Comparison of ENCODE assay signal across 8 mouse cellular contexts in the genomic region with DNA sequence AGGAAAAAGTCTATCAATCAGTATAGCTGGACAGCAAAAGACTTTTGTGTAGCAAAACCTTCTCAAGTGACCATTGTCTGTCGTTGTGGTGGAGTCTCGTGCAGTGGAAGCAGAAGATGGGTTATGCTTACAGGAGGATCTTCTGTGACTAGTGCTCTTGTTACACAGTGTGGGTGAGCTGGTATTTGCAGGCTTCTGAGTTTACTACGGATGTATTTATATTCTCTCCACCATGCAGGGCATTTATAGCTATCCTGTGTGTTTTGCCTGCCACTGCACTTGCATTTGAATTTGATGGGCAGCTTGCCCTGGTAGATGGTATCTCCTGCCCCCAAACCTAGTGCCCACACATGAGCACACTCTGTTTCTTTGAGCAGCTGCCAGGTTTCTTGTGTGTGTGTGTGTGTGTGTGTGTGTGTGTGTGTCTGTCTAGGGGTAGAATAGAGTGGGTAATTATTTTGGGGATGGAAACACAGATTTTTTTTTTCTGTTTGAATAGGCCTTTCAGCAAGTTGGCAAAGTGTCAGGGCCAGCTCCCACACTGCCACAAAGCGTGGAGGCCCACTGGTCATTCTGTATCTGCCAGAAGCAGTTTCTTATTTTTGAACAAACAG.
DNase-seq lines count a peak whose midpoint lies in the region; ATAC-seq and TF ChIP-seq lines count a peak whose summit lies in the region.
"Had no signal": no experiment of that assay in that cellular context is flagged by ENCODE, and none has a peak within 500 bp of the region (broad histone marks: within the 10 kb centered on the region; RNA-seq: fewer than 3 reads in every experiment).

No protein-coding gene starts in this region.

- H3K36me3 ChIP-seq in hindbrain, embryonic 15.5 days = no peaks in the 10 kb centered on the region
- H3K36me3 ChIP-seq in intestine, postnatal 0 days (ENCODE audit: control insufficient read depth, insufficient read depth) = 0 out of 2 replicates have a peak, but pooled peaks cover 2% of the 10 kb centered on the region
- H3K36me3 ChIP-seq: liver, embryonic 13.5 days had no signal

- no peak overlapping the region for H3K4me3 ChIP-seq in hindbrain, embryonic 15.5 days
- H3K4me3 ChIP-seq in intestine, postnatal 0 days (ENCODE audit: low read depth, low read length) = no peak overlapping the region
- H3K4me3 ChIP-seq: liver, embryonic 13.5 days had no signal

- WGBS in hindbrain, embryonic 15.5 days = 37% methylated on average over 4 of the region's 4 CpGs
- WGBS in intestine, postnatal 0 days = 68% methylated on average over 4 of the region's 4 CpGs

- H3K4me2 ChIP-seq in hindbrain, embryonic 15.5 days = no peak overlapping the region
- no peak overlapping the region for H3K4me2 ChIP-seq in intestine, postnatal 0 days (replicated peaks; ENCODE audit: low read depth)
- H3K4me2 ChIP-seq: liver, embryonic 13.5 days had no signal

- peak; percentile 63 for ATAC-seq in hindbrain, embryonic 15.5 days (ENCODE audit: low FRiP score, low read depth)
- ATAC-seq in intestine, postnatal 0 days = no peak
- ATAC-seq in inflammation-experienced regulatory T-cells, adult 6 months = no peak

- H3K27ac ChIP-seq in hindbrain, embryonic 15.5 days (replicated peaks) = peak overlapping the region; percentile 61
- no peak overlapping the region for H3K27ac ChIP-seq in intestine, postnatal 0 days (ENCODE audit: low read depth, low read length)
- H3K27ac ChIP-seq: liver, embryonic 13.5 days had no signal

- no peak overlapping the region for H3K9ac ChIP-seq in hindbrain, embryonic 15.5 days
- no peak overlapping the region for H3K9ac ChIP-seq in intestine, postnatal 0 days (ENCODE audit: low read depth, low read length)
- H3K9ac ChIP-seq: liver, embryonic 13.5 days had no signal

- H3K9me3 ChIP-seq in hindbrain, embryonic 15.5 days = peaks cover 7% of the 10 kb centered on the region; the same call in 1 of the 2 replicates
- no peaks in the 10 kb centered on the region for H3K9me3 ChIP-seq in intestine, postnatal 0 days (ENCODE audit: control insufficient read depth)
- H3K9me3 ChIP-seq: liver, embryonic 13.5 days had no signal

- peak; percentile 16 for DNase-seq in MN1 (ENCODE audit: low spot score)
- DNase-seq in brain, embryonic 18.5 days (ENCODE audit: low read depth, low spot score) = peak; percentile 50
- DNase-seq in left cerebral cortex, postnatal 36 days (ENCODE audit: low spot score in 2 of 2) = peak; percentile 39 to 44
- no peak for DNase-seq in urinary bladder, adult 18-20 months (ENCODE audit: low spot score in 2 of 2)
- DNase-seq: liver, embryonic 13.5 days had no signal

- TF ChIP-seq CTCF in intestine, postnatal 0 days (IDR thresholded peaks at IDR 0.05; ENCODE audit: low read depth) = no peak

- H3K27me3 ChIP-seq in hindbrain, embryonic 15.5 days = no peaks in the 10 kb centered on the region
- no peaks in the 10 kb centered on the region for H3K27me3 ChIP-seq in intestine, postnatal 0 days (replicated peaks; ENCODE audit: control insufficient read depth, insufficient read depth, low read length)
- H3K27me3 ChIP-seq: liver, embryonic 13.5 days had no signal

- peaks cover 28% of the 10 kb centered on the region for H3K4me1 ChIP-seq in hindbrain, embryonic 15.5 days (replicated peaks)
- no peaks in the 10 kb centered on the region for H3K4me1 ChIP-seq in intestine, postnatal 0 days (replicated peaks; ENCODE audit: control insufficient read depth, insufficient read depth, low read length)
- H3K4me1 ChIP-seq: liver, embryonic 13.5 days had no signal

- intact Hi-C loops in left cerebral cortex, postnatal 36 days (cut with DNase I) = no loop called here

Comparison
In these comparisons a context has a peak if more than half of its experiments do, and no peak if none do; other contexts are left out.
1. DNase-seq: peak in MN1 (single experiment), brain, embryonic 18.5 days (single experiment) and left cerebral cortex, postnatal 36 days (2 of 2); none in urinary bladder, adult 18-20 months (0 of 2).